Mouse (Mus musculus) cortical plate, adult 2 months (tissue): ENCODE measurements around the gene Resf1.

Source experiments
- CTCF ChIP-seq: fragments of 200-500 bp; IDR thresholded peaks from 2 replicates; pipeline ENCODE4 v1.5.1; 2011; ENCODE audit warnings: mild to moderate bottlenecking, control low read depth, low read length; ENCODE audit not compliant: insufficient read depth; ENCODE audit errors: extremely low read depth
- POLR2A ChIP-seq: fragments of 200-500 bp; IDR thresholded peaks from 2 replicates; pipeline ENCODE4 v1.6.1; 2011; ENCODE audit warnings: mild to moderate bottlenecking, low read length, control low read depth; ENCODE audit not compliant: insufficient read depth; ENCODE audit errors: extremely low read depth

- no peak for TF ChIP-seq CTCF
- TF ChIP-seq POLR2A: no peak
Observed at GRCm38 (mm10) chr6:149338622-149339021, 29.4 kb downstream of the Resf1 start.
